Mouse (Mus musculus) forebrain, embryonic 11.5 days (tissue): ENCODE measurements around the gene Olfr1378. TPM values are rescaled to one million over a fixed set of nuclear protein-coding genes. Genes with fewer than 3 reads are reported as not detected.

Experiments used
- ATAC-seq: fragments of 200-750 bp; cut with Nextera tagmentation; replicated peaks from 2 replicates; pipeline ENCODE4 v1.8.0; 2017; ENCODE audit warnings: moderate TSS enrichment; ENCODE audit not compliant: low FRiP score
- DNase-seq: peaks from one replicate; pipeline ENCODE4 v3.0.0-alpha.2; 2017; ENCODE audit warnings: low spot score
- H3K27ac ChIP-seq: fragments of 300-500 bp; sonication (generic); 2 replicates; pipeline ENCODE4 v1.5.1; 2014; ENCODE audit warnings: low read depth, low read length
- H3K27me3 ChIP-seq: fragments of 300-500 bp; sonication (generic); 2 replicates; pipeline ENCODE4 v1.6.1; 2014; ENCODE audit warnings: mild to moderate bottlenecking, low read length, mixed read lengths; ENCODE audit not compliant: control insufficient read depth, insufficient read depth
- H3K36me3 ChIP-seq: fragments of 300-500 bp; sonication (generic); 2 replicates; pipeline ENCODE4 v1.6.1; 2014; ENCODE audit warnings: mild to moderate bottlenecking, low read length, moderate library complexity, mixed read lengths; ENCODE audit not compliant: control insufficient read depth, insufficient read depth
- H3K4me1 ChIP-seq: fragments of 300-500 bp; sonication (generic); replicated peaks from 2 replicates; pipeline ENCODE4 v1.6.1; 2014; ENCODE audit warnings: low read length, mixed read lengths; ENCODE audit not compliant: control insufficient read depth, insufficient read depth
- H3K4me2 ChIP-seq: fragments of 300-500 bp; sonication (generic); 2 replicates; pipeline ENCODE4 v1.6.1; 2014; ENCODE audit warnings: low read depth, mild to moderate bottlenecking, low read length, moderate library complexity, mixed read lengths; ENCODE audit not compliant: severe bottlenecking
- H3K4me3 ChIP-seq: fragments of 300-500 bp; sonication (generic); 2 replicates; pipeline ENCODE4 v1.5.1; 2014; ENCODE audit warnings: low read depth, low read length
- H3K9ac ChIP-seq: fragments of 300-500 bp; sonication (generic); 2 replicates; pipeline ENCODE4 v1.6.1; 2014; ENCODE audit warnings: low read length
- H3K9me3 ChIP-seq: fragments of 300-500 bp; sonication (generic); 2 replicates; pipeline ENCODE4 v1.6.1; 2016; ENCODE audit warnings: low read length, mixed read lengths; ENCODE audit not compliant: control insufficient read depth
- WGBS: fragments of 180-500 bp; shearing (Covaris S2); extraction: QIAGEN DNeasy Blood & Tissue Kit; methylation state at CpG from one replicate; pipeline ENCODE4 v1.1.7; 2014; 5-methylcytosine and 5-hydroxymethylcytosine counted together
- polyA plus RNA-seq: library from polyadenylated mRNA; unstranded; fragments of >200 nt; fragmentation: Nextera tagmentation; extraction: Ambion mirVana; gene quantifications from 2 replicates; pipeline ENCODE4 v1.2.1, GENCODE M21; 2014

Olfr1378 gene
- polyA plus RNA-seq, 1 experiment from 2014 or later = not detected

- Histone ChIP-seq H3K4me2 (no peak within 1 kb of the TSS), H3K9me3 (no peaks in the 10 kb centered on the region), H3K9ac (no peak within 1 kb of the TSS), H3K27ac (no peak within 1 kb of the TSS), H3K4me3 (no peak within 1 kb of the TSS), H3K4me1 (no peaks in the 10 kb centered on the region), H3K27me3 (no peaks in the 10 kb centered on the region), H3K36me3 (no peaks in the 10 kb centered on the region)
- WGBS = 81% methylated on average over 14 of the region's 14 CpGs
- no peak for DNase-seq
- ATAC-seq = no peak
Measured at GRCm38 (mm10) chr11:50943506-50943905, 22.8 kb upstream of the Olfr1378 start, which contains the start of gene 4933414I15Rik. Gene 4933414I15Rik (minus strand): TSS chr11:50943765.

GRCm38 (mm10) chr11:50952290-50952689 lies 14.0 kb upstream of the Olfr1378 start:
- Histone ChIP-seq H3K9ac (no peak overlapping the region), H3K9me3 (no peaks in the 10 kb centered on the region), H3K27ac (no peak overlapping the region), H3K36me3 (no peaks in the 10 kb centered on the region), H3K27me3 (no peaks in the 10 kb centered on the region), H3K4me2 (no peak overlapping the region), H3K4me3 (no peak overlapping the region), H3K4me1 (no peaks in the 10 kb centered on the region)
- DNase-seq = no peak
- WGBS = 84% methylated on average over 14 of the region's 14 CpGs
- no peak for ATAC-seq

GRCm38 (mm10) chr11:50953665-50954064 lies 12.7 kb upstream of the Olfr1378 start, which contains the start of gene Prop1:
Gene Prop1 (minus strand): TSS chr11:50953765.
- H3K27ac ChIP-seq = no peak within 1 kb of the TSS
- no peak within 1 kb of the TSS for H3K4me2 ChIP-seq
- no peak for ATAC-seq
- no peaks in the 10 kb centered on the region for H3K36me3 ChIP-seq
- no peak within 1 kb of the TSS for H3K4me3 ChIP-seq
- WGBS = 76% methylated on average over 6 of the region's 6 CpGs
- H3K9ac ChIP-seq = no peak within 1 kb of the TSS
- no peaks in the 10 kb centered on the region for H3K4me1 ChIP-seq
- H3K27me3 ChIP-seq = no peaks in the 10 kb centered on the region
- DNase-seq = no peak
- H3K9me3 ChIP-seq = no peaks in the 10 kb centered on the region

- H3K36me3 ChIP-seq = no peaks in the 10 kb centered on the region
- DNase-seq (no peak), ATAC-seq (no peak)
- WGBS = 84% methylated on average over 2 of the region's 2 CpGs
- H3K27ac ChIP-seq = no peak overlapping the region
- H3K4me1 ChIP-seq = no peaks in the 10 kb centered on the region
- H3K9me3 ChIP-seq = no peaks in the 10 kb centered on the region
- no peak overlapping the region for H3K4me3 ChIP-seq
- no peak overlapping the region for H3K9ac ChIP-seq
- no peaks in the 10 kb centered on the region for H3K27me3 ChIP-seq
- no peak overlapping the region for H3K4me2 ChIP-seq
Measured at GRCm38 (mm10) chr11:50964886-50965285, 1.4 kb upstream of the Olfr1378 start.

- Histone ChIP-seq H3K9ac (no peak overlapping the region), H3K9me3 (no peaks in the 10 kb centered on the region), H3K36me3 (no peaks in the 10 kb centered on the region), H3K27me3 (no peaks in the 10 kb centered on the region), H3K4me2 (no peak overlapping the region), H3K4me3 (no peak overlapping the region), H3K4me1 (no peaks in the 10 kb centered on the region), H3K27ac (no peak overlapping the region)
- ATAC-seq (no peak), DNase-seq (no peak)
- 77% methylated on average over 4 of the region's 4 CpGs for WGBS
Measured at GRCm38 (mm10) chr11:50977216-50977615, 10.9 kb downstream of the Olfr1378 start.

GRCm38 (mm10) chr11:50981667-50982066 lies 15.3 kb downstream of the Olfr1378 start, which contains the start of gene Olfr1377:
Gene Olfr1377 (plus strand): TSS chr11:50981967.
- WGBS = 65% methylated on average over 5 of the region's 5 CpGs
- Histone ChIP-seq H3K4me3 (no peak within 1 kb of the TSS), H3K4me2 (no peak within 1 kb of the TSS), H3K27me3 (no peaks in the 10 kb centered on the region), H3K36me3 (no peaks in the 10 kb centered on the region), H3K27ac (no peak within 1 kb of the TSS), H3K4me1 (no peaks in the 10 kb centered on the region), H3K9ac (no peak within 1 kb of the TSS), H3K9me3 (no peaks in the 10 kb centered on the region)
- DNase-seq (no peak), ATAC-seq (no peak)

GRCm38 (mm10) chr11:51003296-51003695 lies 37.0 kb downstream of the Olfr1378 start, which contains the start of gene Olfr51:
Gene Olfr51 (plus strand): TSS chr11:51003596.
- Histone ChIP-seq H3K9ac (no peak within 1 kb of the TSS), H3K9me3 (no peaks in the 10 kb centered on the region), H3K27me3 (no peaks in the 10 kb centered on the region), H3K4me1 (no peaks in the 10 kb centered on the region), H3K4me3 (no peak within 1 kb of the TSS), H3K27ac (no peak within 1 kb of the TSS), H3K36me3 (no peaks in the 10 kb centered on the region), H3K4me2 (no peak within 1 kb of the TSS)
- ATAC-seq = no peak
- WGBS = 78% methylated on average over 5 of the region's 5 CpGs
- no peak for DNase-seq

- Histone ChIP-seq H3K27ac (no peak overlapping the region), H3K4me2 (no peak overlapping the region), H3K4me3 (no peak overlapping the region), H3K36me3 (no peaks in the 10 kb centered on the region), H3K9ac (no peak overlapping the region), H3K9me3 (no peaks in the 10 kb centered on the region), H3K27me3 (no peaks in the 10 kb centered on the region), H3K4me1 (no peaks in the 10 kb centered on the region)
- DNase-seq (no peak), ATAC-seq (no peak)
- 81% methylated on average over 5 of the region's 5 CpGs for WGBS
Measured at GRCm38 (mm10) chr11:51011821-51012220, 45.5 kb downstream of the Olfr1378 start.

- H3K4me3 ChIP-seq = no peak within 1 kb of the TSS
- ATAC-seq = no peak
- no peak for DNase-seq
- no peaks in the 10 kb centered on the region for H3K9me3 ChIP-seq
- 70% methylated on average over 1 of the region's 1 CpGs for WGBS
- H3K4me1 ChIP-seq = no peaks in the 10 kb centered on the region
- no peak within 1 kb of the TSS for H3K4me2 ChIP-seq
- no peaks in the 10 kb centered on the region for H3K36me3 ChIP-seq
- no peaks in the 10 kb centered on the region for H3K27me3 ChIP-seq
- no peak within 1 kb of the TSS for H3K27ac ChIP-seq
- H3K9ac ChIP-seq = no peak within 1 kb of the TSS
Measured at GRCm38 (mm10) chr11:51013936-51014335, 47.6 kb downstream of the Olfr1378 start, which contains the start of gene Olfr54. Gene Olfr54 (plus strand): TSS chr11:51014236.
